Mouse (Mus musculus) midbrain, embryonic 10.5 days (tissue): ENCODE results near the gene Myh2. TPM values are rescaled to one million over a fixed set of nuclear protein-coding genes. Genes with fewer than 3 reads are reported as not detected.

ENCODE experiments used
- DNase-seq: peaks from one replicate; pipeline ENCODE4 v3.0.0-alpha.2; 2017; ENCODE audit warnings: low spot score
- H3K27ac ChIP-seq: fragments of 300-500 bp; sonication (generic); replicated peaks from 2 replicates; pipeline ENCODE4 v1.5.1; 2016; ENCODE audit warnings: mild to moderate bottlenecking
- H3K27me3 ChIP-seq: fragments of 300-500 bp; sonication (generic); 2 replicates; pipeline ENCODE4 v1.6.1; 2016; ENCODE audit warnings: low read depth, mild to moderate bottlenecking; ENCODE audit not compliant: poor library complexity, severe bottlenecking
- H3K36me3 ChIP-seq: fragments of 300-500 bp; sonication (generic); 2 replicates; pipeline ENCODE4 v1.6.1; 2016; ENCODE audit warnings: mild to moderate bottlenecking, moderate library complexity
- H3K4me1 ChIP-seq: fragments of 300-500 bp; sonication (generic); 2 replicates; pipeline ENCODE4 v1.6.1; 2016
- H3K4me3 ChIP-seq: fragments of 300-500 bp; sonication (generic); 2 replicates; pipeline ENCODE4 v1.5.1; 2016; ENCODE audit warnings: mild to moderate bottlenecking, moderate library complexity
- H3K9me3 ChIP-seq: fragments of 300-500 bp; sonication (generic); replicated peaks from 2 replicates; pipeline ENCODE4 v1.6.1; 2016; ENCODE audit warnings: mild to moderate bottlenecking
- WGBS: fragments of 180-500 bp; shearing (Covaris S2); methylation state at CpG from one replicate; pipeline ENCODE4 v1.1.7; 2016; 5-methylcytosine and 5-hydroxymethylcytosine counted together
- polyA plus RNA-seq: library from polyadenylated mRNA; unstranded; fragments of >200 nt; fragmentation: Nextera tagmentation; extraction: Ambion mirVana; gene quantifications from 2 replicates; pipeline ENCODE4 v1.2.1, GENCODE M21; 2016

Gene Myh2
- 0.04 TPM in 1 of 2 replicates, not detected in the other for polyA plus RNA-seq

- H3K4me1 ChIP-seq = peaks cover 4% of the 10 kb centered on the region
Observed at GRCm38 (mm10) chr11:67170727-67171126, at the start of gene Myh2. Myh2 (plus strand) TSS chr11:67171027.

DNA sequence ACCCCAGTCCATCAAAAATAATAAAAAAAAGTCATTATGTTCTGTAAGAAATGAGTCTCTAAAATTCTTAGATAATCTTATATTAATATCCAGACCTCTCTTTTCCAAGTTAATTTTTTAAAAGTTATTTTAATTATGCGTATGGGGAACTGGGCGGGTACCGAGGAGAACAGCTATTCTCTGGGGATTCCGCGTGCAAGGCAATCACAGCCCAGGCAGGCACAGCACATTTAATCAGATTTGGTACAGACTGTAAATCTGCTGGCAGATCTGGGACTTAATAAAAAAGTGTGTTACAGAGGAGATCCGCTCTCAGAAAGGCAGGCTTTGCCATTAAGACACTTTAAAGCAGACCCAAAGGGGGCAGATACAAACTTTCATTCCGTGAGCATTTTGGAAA, 45.9 kb upstream of the Myh2 start:
- 90% methylated on average over 7 of the region's 7 CpGs for WGBS
- peaks cover 9% of the 10 kb centered on the region for H3K4me1 ChIP-seq
- no peak overlapping the region for H3K27ac ChIP-seq
- no peak overlapping the region for H3K4me3 ChIP-seq
- no peaks in the 10 kb centered on the region for H3K9me3 ChIP-seq
- H3K27me3 ChIP-seq = no peaks in the 10 kb centered on the region
- no peak for DNase-seq
- H3K36me3 ChIP-seq = no peaks in the 10 kb centered on the region

More at GRCm38 (mm10) chr11:67170727-67171126, at the start of gene Myh2:
- Histone ChIP-seq H3K9me3 (no peaks in the 10 kb centered on the region), H3K4me3 (no peak within 1 kb of the TSS), H3K27me3 (no peaks in the 10 kb centered on the region), H3K27ac (no peak within 1 kb of the TSS), H3K36me3 (no peaks in the 10 kb centered on the region)
- 75% methylated on average over 14 of the region's 14 CpGs for WGBS
- DNase-seq = no peak

GRCm38 (mm10) chr11:67125361-67125760, 45.5 kb upstream of the Myh2 start:
- Histone ChIP-seq H3K36me3 (no peaks in the 10 kb centered on the region), H3K27me3 (no peaks in the 10 kb centered on the region), H3K9me3 (no peaks in the 10 kb centered on the region), H3K4me1 (peaks cover 5% of the 10 kb centered on the region), H3K4me3 (no peak overlapping the region), H3K27ac (no peak overlapping the region)
- DNase-seq = no peak
- 84% methylated on average over 17 of the region's 17 CpGs for WGBS

DNA sequence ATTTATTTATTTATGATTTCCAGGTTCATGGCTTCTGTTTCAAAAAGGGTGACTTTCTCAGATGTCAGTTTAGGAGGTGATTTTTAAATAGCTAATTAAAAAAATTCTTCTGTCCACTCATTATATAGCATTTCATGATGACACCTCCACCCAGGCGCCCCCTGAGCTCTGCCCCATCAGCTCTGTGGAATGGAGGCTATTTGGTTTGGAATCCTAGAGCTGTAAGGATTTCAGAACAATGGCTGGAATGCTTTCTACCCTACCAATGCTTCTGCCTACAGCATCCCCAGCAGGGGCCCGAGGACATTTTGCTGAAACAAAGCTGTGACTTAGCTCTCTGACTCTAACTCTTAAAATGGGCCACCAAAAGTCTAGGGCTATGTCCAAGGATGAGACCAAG, 37.3 kb upstream of the Myh2 start:
- H3K27me3 ChIP-seq = no peaks in the 10 kb centered on the region
- H3K4me3 ChIP-seq = no peak overlapping the region
- 0 out of 2 replicates have a peak, but pooled peaks cover 3% of the 10 kb centered on the region for H3K4me1 ChIP-seq
- no peak overlapping the region for H3K27ac ChIP-seq
- H3K9me3 ChIP-seq = no peaks in the 10 kb centered on the region
- no peak for DNase-seq
- H3K36me3 ChIP-seq = no peaks in the 10 kb centered on the region
- WGBS = 83% methylated on average over 2 of the region's 2 CpGs

- no peak overlapping the region for H3K27ac ChIP-seq
- H3K27me3 ChIP-seq = no peaks in the 10 kb centered on the region
- no peak overlapping the region for H3K4me3 ChIP-seq
- 0 out of 2 replicates have a peak, but pooled peaks cover 3% of the 10 kb centered on the region for H3K4me1 ChIP-seq
- 85% methylated on average over 6 of the region's 6 CpGs for WGBS
- no peaks in the 10 kb centered on the region for H3K9me3 ChIP-seq
- H3K36me3 ChIP-seq = no peaks in the 10 kb centered on the region
- no peak for DNase-seq
Observed at GRCm38 (mm10) chr11:67134654-67135053, 36.2 kb upstream of the Myh2 start.

DNA sequence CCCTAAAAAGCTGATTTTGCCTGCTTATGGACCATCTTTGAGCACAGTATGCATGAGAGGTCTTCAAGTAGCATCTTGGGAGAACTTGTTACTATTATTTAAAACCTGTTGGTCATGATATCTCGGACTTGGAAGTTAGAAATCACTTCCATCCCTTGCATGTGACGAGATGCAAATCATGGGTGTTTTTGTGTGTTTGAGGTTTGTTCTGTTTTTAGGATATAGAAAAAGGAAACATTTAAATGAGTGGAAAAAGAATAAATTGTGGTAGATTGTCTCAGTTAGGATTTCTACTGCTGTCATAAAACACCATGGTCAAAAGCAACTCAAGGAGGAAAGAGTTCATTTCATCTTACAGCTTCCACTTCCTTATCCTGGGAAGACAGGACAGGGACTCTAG, 35.3 kb upstream of the Myh2 start:
- DNase-seq = no peak
- no peak overlapping the region for H3K27ac ChIP-seq
- H3K4me1 ChIP-seq = 0 out of 2 replicates have a peak, but pooled peaks cover 3% of the 10 kb centered on the region
- no peaks in the 10 kb centered on the region for H3K27me3 ChIP-seq
- H3K9me3 ChIP-seq = no peaks in the 10 kb centered on the region
- no peak overlapping the region for H3K4me3 ChIP-seq
- WGBS = 86% methylated on average over 2 of the region's 2 CpGs
- H3K36me3 ChIP-seq = no peaks in the 10 kb centered on the region

GRCm38 (mm10) chr11:67139556-67139955, 31.3 kb upstream of the Myh2 start:
- Histone ChIP-seq H3K4me3 (no peak overlapping the region), H3K27ac (no peak overlapping the region), H3K4me1 (0 out of 2 replicates have a peak, but pooled peaks cover 6% of the 10 kb centered on the region), H3K27me3 (peaks cover 24% of the 10 kb centered on the region), H3K36me3 (no peaks in the 10 kb centered on the region), H3K9me3 (no peaks in the 10 kb centered on the region)
- WGBS = 92% methylated on average over 8 of the region's 8 CpGs
- no peak for DNase-seq

DNA sequence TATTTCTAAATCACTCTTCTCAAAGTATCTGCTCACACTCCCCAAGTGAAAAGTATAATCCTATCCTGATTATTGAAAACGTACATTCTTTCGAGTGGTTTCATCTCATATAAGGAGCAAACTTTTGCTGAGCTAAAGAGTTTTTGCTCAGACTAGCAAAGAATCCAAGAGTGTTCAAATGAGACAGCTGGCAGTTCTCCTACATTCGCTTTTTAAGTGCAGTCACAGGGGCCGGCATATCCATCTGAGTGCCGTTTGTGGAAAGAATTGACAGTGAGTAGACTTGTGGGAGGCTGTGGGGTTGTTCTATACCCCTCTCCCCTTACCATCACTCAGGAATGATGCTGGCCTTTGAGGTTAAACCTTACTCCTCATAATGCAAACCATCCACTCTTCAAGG, 30.7 kb upstream of the Myh2 start:
- no peak overlapping the region for H3K4me3 ChIP-seq
- no peaks in the 10 kb centered on the region for H3K9me3 ChIP-seq
- 0 out of 2 replicates have a peak, but pooled peaks cover 4% of the 10 kb centered on the region for H3K4me1 ChIP-seq
- 91% methylated on average over 5 of the region's 5 CpGs for WGBS
- DNase-seq = no peak
- H3K27ac ChIP-seq = no peak overlapping the region
- H3K36me3 ChIP-seq = no peaks in the 10 kb centered on the region
- H3K27me3 ChIP-seq = peaks cover 30% of the 10 kb centered on the region

DNA sequence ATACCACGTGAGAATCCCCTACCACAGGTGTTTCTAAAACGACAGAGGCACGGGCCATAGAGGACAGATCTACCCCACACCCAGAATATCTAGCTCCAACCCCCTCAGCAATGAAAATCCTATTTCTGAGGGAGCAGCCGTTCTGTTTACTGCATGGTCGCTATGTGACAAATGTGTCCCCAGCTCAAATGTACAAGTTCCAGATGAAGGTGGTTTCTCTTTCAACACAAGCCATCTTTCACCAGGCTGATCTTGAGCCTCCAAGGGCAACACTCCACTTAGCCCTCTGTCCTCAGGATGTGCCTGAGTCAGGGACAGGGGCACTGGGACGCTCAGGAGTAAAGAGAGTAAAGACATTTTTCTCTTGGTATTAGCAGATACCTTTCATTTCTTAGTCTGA, 29.8 kb upstream of the Myh2 start:
- no peaks in the 10 kb centered on the region for H3K36me3 ChIP-seq
- WGBS = 83% methylated on average over 6 of the region's 6 CpGs
- no peak overlapping the region for H3K27ac ChIP-seq
- H3K4me1 ChIP-seq = 0 out of 2 replicates have a peak, but pooled peaks cover 4% of the 10 kb centered on the region
- peaks cover 39% of the 10 kb centered on the region for H3K27me3 ChIP-seq
- H3K9me3 ChIP-seq = no peaks in the 10 kb centered on the region
- no peak for DNase-seq
- no peak overlapping the region for H3K4me3 ChIP-seq

DNA sequence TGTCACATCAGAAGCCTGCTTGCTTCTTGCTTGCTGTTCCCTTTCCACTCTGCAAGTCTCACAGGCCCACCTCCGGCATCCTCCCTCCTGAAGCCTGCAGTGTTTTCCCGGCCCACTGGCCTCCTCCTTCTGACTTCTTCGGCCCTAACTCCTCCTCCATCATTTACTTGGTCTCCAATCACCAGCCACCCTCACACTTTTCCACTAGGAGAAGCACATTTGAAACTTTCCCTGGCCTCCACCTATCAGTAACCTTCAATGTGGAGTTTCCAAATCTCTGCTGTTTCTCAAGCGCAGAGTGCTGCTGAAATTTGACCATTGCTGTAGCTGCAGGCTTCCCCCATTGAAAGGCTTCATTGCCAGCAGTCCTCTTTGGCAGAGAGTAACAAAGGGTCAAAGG, 28.8 kb upstream of the Myh2 start:
- 0 out of 2 replicates have a peak, but pooled peaks cover 4% of the 10 kb centered on the region for H3K4me1 ChIP-seq
- no peak for DNase-seq
- H3K9me3 ChIP-seq = no peaks in the 10 kb centered on the region
- 62% methylated on average over 4 of the region's 4 CpGs for WGBS
- peaks cover 49% of the 10 kb centered on the region for H3K27me3 ChIP-seq
- no peak overlapping the region for H3K27ac ChIP-seq
- no peak overlapping the region for H3K4me3 ChIP-seq
- no peaks in the 10 kb centered on the region for H3K36me3 ChIP-seq

DNA sequence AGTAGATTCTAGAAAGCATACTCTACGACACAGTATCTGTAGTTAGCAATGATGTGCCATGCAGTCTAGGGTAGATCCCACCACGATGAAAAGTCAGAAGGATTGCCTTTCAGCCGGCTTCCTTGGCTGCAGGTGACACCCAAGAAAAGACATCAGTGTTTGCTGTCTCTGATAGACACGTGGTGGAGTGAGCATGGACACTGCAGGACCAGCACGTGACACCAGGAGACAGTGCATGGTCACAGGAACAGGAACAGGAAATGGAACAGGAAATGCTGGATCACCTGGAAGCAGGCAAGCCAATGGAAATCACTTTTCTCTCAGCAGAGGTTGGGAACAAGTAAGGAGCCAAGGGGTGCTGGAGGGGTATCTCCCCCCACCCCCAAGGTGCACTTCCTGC, 27.8 kb upstream of the Myh2 start:
- Histone ChIP-seq H3K36me3 (no peaks in the 10 kb centered on the region), H3K9me3 (no peaks in the 10 kb centered on the region), H3K27me3 (peaks cover 59% of the 10 kb centered on the region), H3K27ac (no peak overlapping the region), H3K4me1 (0 out of 2 replicates have a peak, but pooled peaks cover 4% of the 10 kb centered on the region), H3K4me3 (no peak overlapping the region)
- no peak for DNase-seq
- 82% methylated on average over 5 of the region's 5 CpGs for WGBS

DNA sequence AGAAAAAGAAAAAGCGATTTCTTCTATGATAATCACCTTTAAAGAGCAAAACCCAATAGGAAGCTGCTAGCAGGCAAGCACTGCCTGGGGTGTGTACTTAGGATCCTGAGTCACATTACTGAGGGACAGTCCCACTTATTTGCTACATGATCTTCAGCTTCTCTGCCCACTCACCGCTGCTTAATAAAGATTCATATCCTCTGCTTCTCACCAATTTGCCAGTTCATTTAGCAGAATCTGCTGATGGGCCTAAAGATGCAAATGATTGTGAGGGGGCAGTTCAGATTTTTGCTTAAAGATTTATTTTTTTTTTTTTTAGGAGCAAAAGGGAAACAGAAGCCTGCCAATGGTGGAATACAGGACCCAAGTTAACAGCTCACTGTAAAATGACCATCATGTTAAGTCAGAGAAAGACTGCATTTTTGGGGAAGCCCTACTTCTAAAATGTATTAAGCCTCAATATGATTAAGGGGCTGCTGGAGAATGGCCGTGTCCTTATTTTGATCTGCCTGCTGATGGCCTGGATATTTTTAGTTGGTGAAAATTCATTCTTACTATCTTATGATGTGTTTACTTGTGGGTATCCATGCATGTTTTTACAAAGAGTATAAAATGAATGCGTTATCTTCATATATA, 26.8 kb upstream of the Myh2 start:
- WGBS = 89% methylated on average over 4 of the region's 4 CpGs
- H3K9me3 ChIP-seq = no peaks in the 10 kb centered on the region
- H3K27ac ChIP-seq = no peak overlapping the region
- H3K27me3 ChIP-seq = peaks cover 60% of the 10 kb centered on the region
- 0 out of 2 replicates have a peak, but pooled peaks cover 10% of the 10 kb centered on the region for H3K4me1 ChIP-seq
- H3K36me3 ChIP-seq = no peaks in the 10 kb centered on the region
- no peak overlapping the region for H3K4me3 ChIP-seq
- DNase-seq = no peak

- WGBS = 78% methylated on average over 6 of the region's 6 CpGs
- Histone ChIP-seq H3K27ac (no peak overlapping the region), H3K36me3 (no peaks in the 10 kb centered on the region), H3K4me1 (0 out of 2 replicates have a peak, but pooled peaks cover 10% of the 10 kb centered on the region), H3K4me3 (no peak overlapping the region), H3K27me3 (peaks cover 60% of the 10 kb centered on the region), H3K9me3 (no peaks in the 10 kb centered on the region)
- no peak for DNase-seq
Observed at GRCm38 (mm10) chr11:67144559-67145265, 26.1 kb upstream of the Myh2 start.
